Mouse (Mus musculus): ENCODE data around the gene Vmn2r83.
A peak's percentile ranks its signal among the peaks of the same experiment; 100 is the strongest.
"Not testable (repeated sequence)": the region's sequence is repeated elsewhere in the genome, so short reads cannot be mapped to it uniquely, and the experiment has no call there.

The Vmn2r83 gene

GRCm38 (mm10) chr10:79468431-79468830 lies at the start of gene Vmn2r83:
Vmn2r83 (plus strand) TSS chr10:79468731.
- DNase-seq (ENCODE audit: low read depth, low spot score), result no peak

- not testable (repeated sequence) for DNase-seq (ENCODE audit: low read depth, low spot score)
These were observed 33.2 kb upstream of the Vmn2r83 start for GRCm38 (mm10) chr10:79435141-79435820.

GRCm38 (mm10) chr10:79495886-79496285 lies 27.4 kb downstream of the Vmn2r83 start:
- no peak for DNase-seq (ENCODE audit: low read depth, low spot score)

- no peak for DNase-seq (ENCODE audit: low read depth, low spot score)
These were observed 28.3 kb downstream of the Vmn2r83 start for GRCm38 (mm10) chr10:79496701-79497288.

GRCm38 (mm10) chr10:79502830-79503644 lies 34.5 kb downstream of the Vmn2r83 start:
- DNase-seq (ENCODE audit: low read depth, low spot score), result no peak

GRCm38 (mm10) chr10:79506709-79507108 lies 38.2 kb downstream of the Vmn2r83 start:
- DNase-seq (ENCODE audit: low read depth, low spot score), result no peak

GRCm38 (mm10) chr10:79524433-79524832 lies 55.9 kb downstream of the Vmn2r83 start:
- no peak for DNase-seq (ENCODE audit: low read depth, low spot score)

- DNase-seq (ENCODE audit: low read depth, low spot score), result no peak
These were observed 57.2 kb downstream of the Vmn2r83 start for GRCm38 (mm10) chr10:79525456-79526325.

GRCm38 (mm10) chr10:79526661-79527452 lies 58.3 kb downstream of the Vmn2r83 start:
- no peak for DNase-seq (ENCODE audit: low read depth, low spot score)

- DNase-seq (ENCODE audit: low read depth, low spot score), result no peak
These were observed 58.9 kb downstream of the Vmn2r83 start for GRCm38 (mm10) chr10:79527453-79527845.

GRCm38 (mm10) chr10:79528081-79528480 lies 59.5 kb downstream of the Vmn2r83 start:
- DNase-seq (ENCODE audit: low read depth, low spot score), result no peak

- no peak for DNase-seq (ENCODE audit: low read depth, low spot score)
These were observed 61.7 kb downstream of the Vmn2r83 start for GRCm38 (mm10) chr10:79530241-79530640.

GRCm38 (mm10) chr10:79530721-79531120 lies 62.2 kb downstream of the Vmn2r83 start:
- DNase-seq (ENCODE audit: low read depth, low spot score), result no peak

- DNase-seq (ENCODE audit: low read depth, low spot score), result no peak
These were observed 63.1 kb downstream of the Vmn2r83 start for GRCm38 (mm10) chr10:79531593-79531992.

- no peak for DNase-seq (ENCODE audit: low read depth, low spot score)
These were observed 64.1 kb downstream of the Vmn2r83 start for GRCm38 (mm10) chr10:79532678-79533077.

GRCm38 (mm10) chr10:79533126-79533911 lies 64.8 kb downstream of the Vmn2r83 start, which contains the start of gene Plpp2:
Plpp2 (minus strand) TSS chr10:79533796.
- DNase-seq (ENCODE audit: low read depth, low spot score), result peak; percentile 34

- no peak for DNase-seq (ENCODE audit: low read depth, low spot score)
These were observed 65.9 kb downstream of the Vmn2r83 start for GRCm38 (mm10) chr10:79534426-79534825.

GRCm38 (mm10) chr10:79535431-79535830 lies 66.9 kb downstream of the Vmn2r83 start:
- DNase-seq (ENCODE audit: low read depth, low spot score), result no peak

- no peak for DNase-seq (ENCODE audit: low read depth, low spot score)
These were observed 68.0 kb downstream of the Vmn2r83 start for GRCm38 (mm10) chr10:79536461-79537080.

All from retina, postnatal 7 days (tissue).